Mouse (Mus musculus) T-cell, adult 66 days (primary cell): ENCODE results near the gene Nap1l4. TPM values are rescaled to one million over a fixed set of nuclear protein-coding genes. Genes with fewer than 3 reads are reported as not detected.

Experiments
- total RNA-seq, 2 experiments: library from RNA; stranded (reverse); gene quantifications; 3 replicates in 1 of 2; 4 replicates in 1 of 2; pipeline ENCODE4 v1.2.4; 2023

The Nap1l4 gene
- 100 to 1,000 TPM; 206 to 216 TPM for total RNA-seq

DNA sequence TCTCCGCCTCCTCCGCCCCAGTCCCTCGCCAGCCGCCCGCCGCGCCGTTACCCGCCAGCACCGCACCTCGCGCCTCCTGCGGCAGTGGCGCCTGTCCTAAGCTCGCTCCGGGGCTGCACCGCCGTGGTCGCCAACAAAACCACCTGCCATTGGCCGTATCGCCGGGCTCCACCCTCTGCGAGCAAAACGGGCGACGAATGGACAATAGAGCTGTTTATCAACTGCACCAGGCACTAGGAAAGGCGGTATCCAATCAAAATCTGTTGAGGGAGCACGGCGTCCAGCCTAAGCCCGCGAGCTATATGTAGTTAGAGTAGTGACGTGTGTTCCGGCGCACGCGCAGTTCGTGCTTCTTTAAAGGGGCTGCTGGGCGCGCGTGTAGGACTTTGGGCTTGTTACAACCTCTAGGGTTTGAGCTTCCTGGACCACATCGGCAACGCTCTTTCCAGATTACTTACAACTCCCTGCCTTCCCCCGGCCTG, at the start of gene Nap1l4:
TSS of gene Nap1l4 (minus strand) at position 131 of the 482 bp plus-strand sequence.

DNA sequence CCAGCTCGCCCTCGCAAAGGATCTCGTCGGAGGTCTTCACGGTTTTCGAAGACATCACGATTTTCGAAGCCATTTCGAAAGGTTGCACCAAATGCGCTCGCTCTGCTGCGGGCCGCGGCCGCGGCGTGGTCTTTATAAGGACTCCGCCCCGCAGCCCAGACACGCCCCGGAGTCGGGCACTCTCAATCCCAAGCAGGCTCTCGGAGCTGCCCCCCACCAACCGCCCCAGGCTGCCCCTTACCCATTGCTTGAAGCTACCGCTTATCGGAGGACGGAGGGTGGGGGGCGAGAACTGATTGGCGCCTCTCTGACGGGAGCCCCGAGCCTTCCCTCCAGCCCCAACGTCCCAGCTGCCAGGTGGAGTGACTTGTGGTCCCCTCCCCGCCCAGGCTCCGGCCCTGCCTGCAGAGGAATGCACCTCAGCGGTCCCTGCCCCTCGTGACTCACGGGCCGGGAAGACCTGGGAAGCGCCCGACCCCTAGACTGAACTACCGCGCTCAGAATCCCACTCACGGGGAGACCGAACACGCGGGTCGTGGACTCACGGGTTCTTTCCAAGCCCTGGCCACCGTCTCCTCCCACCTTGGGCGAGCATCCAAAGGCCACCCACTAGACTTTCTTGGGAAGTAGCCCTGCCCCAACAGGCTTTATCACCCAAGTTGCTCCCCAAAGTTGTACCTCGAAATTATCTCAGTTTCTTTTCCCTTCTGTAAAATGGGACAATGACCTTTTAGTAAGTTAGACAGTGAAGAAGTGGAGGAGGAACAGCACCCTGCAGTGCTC, 46.3 kb downstream of the Nap1l4 start, which contains the start of gene Phlda2:
TSS of gene Phlda2 (minus strand) at position 733 of the 783 bp plus-strand sequence.

DNA sequence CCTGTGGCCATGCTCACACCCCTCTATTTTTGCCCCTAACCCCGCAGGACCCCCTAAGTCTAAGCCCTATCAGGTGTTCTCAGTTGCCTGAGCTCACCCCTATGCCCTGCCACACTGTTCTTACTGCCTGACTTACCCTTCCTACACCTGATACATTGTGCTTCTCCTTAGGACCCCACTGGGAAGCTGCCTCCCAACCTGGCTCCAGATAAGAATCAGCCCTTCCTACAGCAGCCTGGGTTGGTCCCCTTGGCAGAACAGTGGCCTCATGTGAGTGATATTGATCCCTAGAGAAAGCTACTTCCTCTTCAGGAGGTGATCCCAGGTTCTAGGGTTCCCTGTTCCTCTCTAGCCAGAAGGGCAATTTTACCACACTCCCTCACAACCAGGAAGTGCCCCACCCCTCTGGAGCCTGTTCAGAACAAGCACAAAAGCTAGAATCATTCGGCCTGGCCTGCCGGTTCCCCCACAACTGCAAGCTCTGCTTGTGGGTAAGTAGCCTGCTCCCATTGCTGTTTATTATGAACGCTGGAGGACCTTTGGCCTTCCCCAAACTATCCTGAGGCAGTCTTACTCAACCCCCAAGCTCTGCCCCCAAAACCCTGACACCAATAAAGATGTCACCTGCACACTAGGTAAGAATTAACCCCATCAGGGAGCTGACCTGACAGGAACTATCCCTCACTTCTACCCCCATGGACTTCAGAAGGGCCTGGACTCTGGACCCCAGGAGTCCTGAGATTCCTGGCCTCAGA, 75.4 kb downstream of the Nap1l4 start, which contains the start of gene Slc22a18:
TSS of gene Slc22a18 (plus strand) at position 390 of the 755 bp plus-strand sequence.

Other genes with a start within 250 kb of the Nap1l4 start
- 1 to 10 TPM; 2.7 to 2.8 TPM for gene Cdkn1c, start 88.1 kb downstream of the Nap1l4 start, total RNA-seq
- not detected for gene Slc22a18, start 75.4 kb downstream of the Nap1l4 start, total RNA-seq
- gene Phlda2, start 46.0 kb downstream of the Nap1l4 start, total RNA-seq: not detected
- gene Cars, start 51.0 kb upstream of the Nap1l4 start, total RNA-seq: 10 to 100 TPM; 62.6 to 64.4 TPM
- gene Tnfrsf26, start 79.6 kb upstream of the Nap1l4 start, total RNA-seq: 10 to 100 TPM; 28.2 to 33.1 TPM
- 10 to 100 TPM; 15.1 to 22.9 TPM for gene Tnfrsf22, start 100.6 kb upstream of the Nap1l4 start, total RNA-seq
- gene Tnfrsf23, start 136.8 kb upstream of the Nap1l4 start, total RNA-seq: 1 to 10 TPM; 2.7 to 3.2 TPM
- 10 to 100 TPM; 40.1 to 45.0 TPM for gene Osbpl5, start 207.9 kb upstream of the Nap1l4 start, total RNA-seq
- not detected for gene Mrgprg, start 217.9 kb upstream of the Nap1l4 start, total RNA-seq
- gene Mrgpre, start 235.4 kb upstream of the Nap1l4 start, total RNA-seq: 1 to 10 TPM; 1.1 TPM